Mouse (Mus musculus) heart, postnatal 0 days (tissue): ENCODE measurements at regions not wholly inside any gene's neighbourhood (a gene's known extent, or its start where the extent isn't known, plus 50 kb on each side); places are given as distances from the start of the nearest gene placed in this dataset.

Experiments
- CTCF ChIP-seq: IDR thresholded peaks from 2 replicates; pipeline ENCODE4 v1.5.1; 2016; ENCODE audit warnings: antibody characterized with exemption, control low read depth, low read depth
- EP300 ChIP-seq: IDR thresholded peaks from 2 replicates; pipeline ENCODE4 v1.6.1; 2016; ENCODE audit warnings: antibody characterized with exemption, low read depth

- no peak for TF ChIP-seq CTCF
- TF ChIP-seq EP300 = no peak
Measured at GRCm38 (mm10) chr13:41554401-41554800, 51.3 kb upstream of the Tmem170b start.
